Mouse (Mus musculus) kidney, postnatal 0 days (tissue): ENCODE results near the gene Klhl15. TPM values are rescaled to one million over a fixed set of nuclear protein-coding genes. Genes with fewer than 3 reads are reported as not detected.
A peak's percentile ranks its signal among the peaks of the same experiment; 100 is the strongest.

Source experiments
- ATAC-seq: fragments of 200-750 bp; cut with Nextera tagmentation; replicated peaks from 2 replicates; pipeline ENCODE4 v1.8.0; 2017; ENCODE audit warnings: low read depth, moderate number of reproducible peaks, moderate TSS enrichment, moderate library complexity; ENCODE audit not compliant: low FRiP score
- DNase-seq: peaks from one replicate; pipeline ENCODE4 v3.0.0-alpha.2; 2016; ENCODE audit warnings: low spot score
- H3K27ac ChIP-seq: fragments of 300-500 bp; sonication (generic); 2 replicates; pipeline ENCODE4 v1.5.1; 2014; ENCODE audit warnings: mild to moderate bottlenecking
- H3K27me3 ChIP-seq: fragments of 300-500 bp; sonication (generic); 2 replicates; pipeline ENCODE4 v1.6.1; 2014; ENCODE audit warnings: low read length, mixed read lengths; ENCODE audit not compliant: insufficient read depth
- H3K36me3 ChIP-seq: fragments of 300-500 bp; sonication (generic); 2 replicates; pipeline ENCODE4 v1.6.1; 2014; ENCODE audit warnings: low read length, mixed read lengths; ENCODE audit not compliant: insufficient read depth
- H3K4me1 ChIP-seq: fragments of 300-500 bp; sonication (generic); replicated peaks from 2 replicates; pipeline ENCODE4 v1.6.1; 2014; ENCODE audit warnings: antibody characterized with exemption, low read length, mixed read lengths; ENCODE audit not compliant: insufficient read depth
- H3K4me2 ChIP-seq: fragments of 300-500 bp; sonication (generic); 2 replicates; pipeline ENCODE4 v1.6.1; 2014; ENCODE audit warnings: mild to moderate bottlenecking, low read length, moderate library complexity, mixed read lengths
- H3K4me3 ChIP-seq: fragments of 300-500 bp; sonication (generic); replicated peaks from 2 replicates; pipeline ENCODE4 v1.5.1; 2014; ENCODE audit warnings: low read depth, low read length
- H3K9ac ChIP-seq: fragments of 300-500 bp; sonication (generic); 2 replicates; pipeline ENCODE4 v1.6.1; 2014; ENCODE audit warnings: low read depth, low read length
- H3K9me3 ChIP-seq: fragments of 300-500 bp; sonication (generic); replicated peaks from 2 replicates; pipeline ENCODE4 v1.6.1; 2016; ENCODE audit warnings: low read length, inconsistent platforms, mixed read lengths
- CTCF ChIP-seq: IDR thresholded peaks from 2 replicates; pipeline ENCODE4 v1.5.1; 2016; ENCODE audit warnings: antibody characterized with exemption, low read depth, mild to moderate bottlenecking, moderate library complexity
- WGBS: fragments of 180-500 bp; shearing (Covaris S2); extraction: QIAGEN DNeasy Blood & Tissue Kit; methylation state at CpG from one replicate; pipeline ENCODE4 v1.1.7; 2014; 5-methylcytosine and 5-hydroxymethylcytosine counted together
- polyA plus RNA-seq: library from polyadenylated mRNA; unstranded; fragments of >200 nt; fragmentation: Nextera tagmentation; extraction: Ambion mirVana; gene quantifications from 2 replicates; pipeline ENCODE4 v1.2.1, GENCODE M21; 2015

The Klhl15 gene
- polyA plus RNA-seq, 1 experiment from 2014 or later, result 8.3 TPM

DNA sequence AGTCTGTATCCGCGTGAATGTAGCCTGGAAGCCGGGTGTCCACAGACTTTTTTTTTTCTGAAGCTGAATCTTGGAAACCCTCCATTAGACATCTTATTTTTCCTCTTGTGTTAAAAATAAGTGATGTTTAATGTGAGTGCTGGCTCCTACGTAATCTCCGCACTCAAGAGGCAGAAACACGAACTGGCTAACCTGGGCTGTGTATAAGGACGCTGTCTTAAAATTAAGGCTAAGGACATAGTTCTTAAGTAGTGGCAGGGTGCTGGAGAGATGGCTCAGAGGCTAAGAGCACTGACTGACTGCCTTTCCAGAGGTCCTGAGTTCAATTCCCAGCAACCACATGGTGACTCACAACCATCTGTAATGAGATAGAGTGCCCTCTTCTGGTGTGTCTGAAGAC, 21.0 kb upstream of the Klhl15 start:
- H3K36me3 ChIP-seq, result peaks cover 6% of the 10 kb centered on the region; the same call in 1 of the 2 replicates
- peak overlapping the region; percentile 80; the same call in 1 of the 2 replicates for H3K9ac ChIP-seq
- peak overlapping the region; percentile 81 for H3K27ac ChIP-seq
- H3K4me3 ChIP-seq, result peak overlapping the region; percentile 78
- no peaks in the 10 kb centered on the region for H3K9me3 ChIP-seq
- H3K27me3 ChIP-seq, result no peaks in the 10 kb centered on the region
- no peaks in the 10 kb centered on the region for H3K4me1 ChIP-seq
- peak; percentile 43 for TF ChIP-seq CTCF
- no peak for ATAC-seq
- no peak for DNase-seq
- peak overlapping the region; percentile 42 for H3K4me2 ChIP-seq
- 13% methylated on average over 7 of the region's 7 CpGs for WGBS

GRCm38 (mm10) chrX:94233432-94233831, 967 bp upstream of the Klhl15 start:
- Histone ChIP-seq H3K9me3 (no peaks in the 10 kb centered on the region), H3K4me2 (peak overlapping the region; percentile 57), H3K27ac (no peak overlapping the region), H3K4me3 (no peak overlapping the region), H3K4me1 (no peaks in the 10 kb centered on the region), H3K36me3 (no peaks in the 10 kb centered on the region), H3K9ac (no peak overlapping the region), H3K27me3 (no peaks in the 10 kb centered on the region)
- ATAC-seq (no peak), DNase-seq (no peak)
- WGBS, result 38% methylated on average over 5 of the region's 5 CpGs
- TF ChIP-seq CTCF, result no peak

DNA sequence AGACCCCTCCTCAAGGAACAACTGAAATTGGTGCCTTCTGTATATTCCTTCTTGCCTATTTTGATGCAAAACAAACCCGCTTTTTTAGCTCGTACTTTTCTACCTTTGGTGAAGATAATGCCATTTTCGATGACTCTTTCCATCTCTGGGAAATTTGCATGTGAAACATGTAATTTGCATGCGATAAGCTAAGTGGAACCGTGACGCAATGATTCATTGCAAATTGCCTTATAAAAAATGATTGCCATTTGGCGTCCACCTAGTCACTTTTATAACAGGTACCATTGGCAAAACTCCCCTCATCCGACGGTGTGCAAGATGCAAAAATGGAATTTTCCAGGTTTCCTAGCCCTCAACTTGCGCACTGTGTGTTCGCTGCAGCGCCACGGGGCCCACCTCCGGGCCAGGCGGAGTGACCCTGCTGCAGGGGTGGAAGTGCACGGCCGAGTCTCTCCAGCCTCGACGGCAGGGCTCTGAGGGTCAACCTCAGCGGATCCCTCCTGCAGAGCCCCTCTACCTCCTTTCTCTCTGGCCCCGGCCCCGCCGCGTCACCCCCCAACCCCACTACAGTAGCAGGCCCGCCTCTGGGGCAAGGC, 365 bp upstream of the Klhl15 start:
- Histone ChIP-seq H3K4me3 (peak overlapping the region; percentile 56), H3K4me2 (peak overlapping the region; percentile 57), H3K9me3 (no peaks in the 10 kb centered on the region), H3K4me1 (no peaks in the 10 kb centered on the region), H3K9ac (peak overlapping the region; percentile 78), H3K27ac (peak overlapping the region; percentile 90), H3K36me3 (no peaks in the 10 kb centered on the region), H3K27me3 (no peaks in the 10 kb centered on the region)
- 26% methylated on average over 25 of the region's 25 CpGs for WGBS
- no peak for TF ChIP-seq CTCF
- ATAC-seq (no peak), DNase-seq (no peak)

DNA sequence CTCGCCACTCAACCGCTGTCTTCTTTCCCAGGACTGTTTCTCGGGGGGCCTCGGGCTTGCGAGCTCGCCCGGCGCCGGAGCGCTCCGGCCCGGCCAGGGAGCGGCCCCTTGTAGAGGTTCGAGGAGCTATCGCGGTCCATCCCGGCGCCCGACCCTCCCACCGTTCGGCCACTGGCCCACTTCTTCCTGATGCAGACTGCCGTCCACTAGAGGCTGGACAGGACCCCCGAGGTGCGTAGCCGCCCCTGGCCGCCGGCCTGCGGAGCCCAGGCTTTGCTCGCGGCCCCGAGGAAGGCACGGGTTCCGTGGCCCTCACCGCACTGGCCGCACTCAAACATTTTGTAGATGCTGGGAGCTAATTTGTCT, 774 bp downstream of the Klhl15 start:
- H3K9ac ChIP-seq, result peak overlapping the region; percentile 78
- H3K27ac ChIP-seq, result peak overlapping the region; percentile 90
- H3K36me3 ChIP-seq, result no peaks in the 10 kb centered on the region
- no peaks in the 10 kb centered on the region for H3K4me1 ChIP-seq
- 25% methylated on average over 34 of the region's 35 CpGs for WGBS
- DNase-seq, result no peak
- H3K27me3 ChIP-seq, result no peaks in the 10 kb centered on the region
- TF ChIP-seq CTCF, result no peak
- no peaks in the 10 kb centered on the region for H3K9me3 ChIP-seq
- H3K4me3 ChIP-seq, result peak overlapping the region; percentile 56
- no peak for ATAC-seq
- peak overlapping the region; percentile 57 for H3K4me2 ChIP-seq

- peak overlapping the region; percentile 78; the same call in 1 of the 2 replicates for H3K9ac ChIP-seq
- WGBS, result 25% methylated on average over 12 of the region's 12 CpGs
- no peak for ATAC-seq
- H3K4me1 ChIP-seq, result no peaks in the 10 kb centered on the region
- H3K4me2 ChIP-seq, result peak overlapping the region; percentile 57
- peak overlapping the region; percentile 56 for H3K4me3 ChIP-seq
- no peaks in the 10 kb centered on the region for H3K36me3 ChIP-seq
- H3K27me3 ChIP-seq, result no peaks in the 10 kb centered on the region
- no peak for DNase-seq
- TF ChIP-seq CTCF, result no peak
- no peaks in the 10 kb centered on the region for H3K9me3 ChIP-seq
- no peak overlapping the region for H3K27ac ChIP-seq
These were observed 1.2 kb downstream of the Klhl15 start for GRCm38 (mm10) chrX:94235601-94236000.

GRCm38 (mm10) chrX:94288923-94289322, 54.5 kb downstream of the Klhl15 start:
- Histone ChIP-seq H3K9ac (no peak overlapping the region), H3K4me1 (no peaks in the 10 kb centered on the region), H3K36me3 (no peaks in the 10 kb centered on the region), H3K4me3 (no peak overlapping the region), H3K9me3 (no peaks in the 10 kb centered on the region), H3K27me3 (no peaks in the 10 kb centered on the region), H3K4me2 (no peak overlapping the region), H3K27ac (no peak overlapping the region)
- ATAC-seq, result no peak
- 11% methylated on average over 2 of the region's 2 CpGs for WGBS
- peak; percentile 41 for DNase-seq
- TF ChIP-seq CTCF, result peak; percentile 64

DNA sequence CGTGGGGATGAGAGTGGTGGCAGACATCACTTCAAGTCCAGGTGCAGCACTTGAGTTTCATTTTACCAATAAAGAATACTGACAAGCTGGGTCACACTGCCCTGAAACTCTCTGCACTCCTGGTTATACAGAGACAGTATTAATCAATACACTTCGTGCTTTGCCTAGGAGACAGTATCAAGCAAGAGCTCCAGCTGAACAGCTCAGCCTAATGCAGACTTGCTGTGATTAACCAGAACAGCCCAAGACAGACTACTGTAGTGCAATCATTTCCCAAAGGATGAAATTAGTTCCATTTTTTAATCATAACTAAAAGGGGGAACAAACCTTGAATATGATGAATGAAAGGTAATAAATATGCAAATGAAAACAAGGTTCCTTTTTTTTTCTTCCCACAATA, 68.5 kb downstream of the Klhl15 start:
- WGBS, result 51% methylated on average over 2 of the region's 2 CpGs

More for the DNA sequence above, 68.5 kb downstream of the Klhl15 start:
- Histone ChIP-seq H3K27ac (no peak overlapping the region), H3K9ac (no peak overlapping the region), H3K4me1 (no peaks in the 10 kb centered on the region), H3K36me3 (no peaks in the 10 kb centered on the region), H3K4me3 (no peak overlapping the region), H3K9me3 (no peaks in the 10 kb centered on the region), H3K4me2 (no peak overlapping the region), H3K27me3 (peaks cover 4% of the 10 kb centered on the region; the same call in 1 of the 2 replicates)
- TF ChIP-seq CTCF, result no peak
- ATAC-seq (no peak), DNase-seq (no peak)
